Mouse (Mus musculus) adrenal gland, adult 2 months (tissue): Measurements from ENCODE around the gene Cpm. TPM values are rescaled to one million over a fixed set of nuclear protein-coding genes. Genes with fewer than 3 reads are reported as not detected.

ENCODE experiments used
- DNase-seq: peaks from one replicate; pipeline ENCODE4 v3.0.0; 2021
- polyA plus RNA-seq: library from polyadenylated mRNA; depleted of rRNA; stranded (reverse); fragments of >200 nt; gene quantifications from 2 replicates; pipeline ENCODE4 v1.2.3, GENCODE M21; 2012
- total RNA-seq, 2 experiments: library from RNA; stranded (reverse); gene quantifications; 2 replicates each; pipeline ENCODE4 v1.2.3; 2021

Gene Cpm
- total and polyA plus RNA-seq, 3 experiments, result 19.2 to 29.3 (median 21.4) TPM

DNA sequence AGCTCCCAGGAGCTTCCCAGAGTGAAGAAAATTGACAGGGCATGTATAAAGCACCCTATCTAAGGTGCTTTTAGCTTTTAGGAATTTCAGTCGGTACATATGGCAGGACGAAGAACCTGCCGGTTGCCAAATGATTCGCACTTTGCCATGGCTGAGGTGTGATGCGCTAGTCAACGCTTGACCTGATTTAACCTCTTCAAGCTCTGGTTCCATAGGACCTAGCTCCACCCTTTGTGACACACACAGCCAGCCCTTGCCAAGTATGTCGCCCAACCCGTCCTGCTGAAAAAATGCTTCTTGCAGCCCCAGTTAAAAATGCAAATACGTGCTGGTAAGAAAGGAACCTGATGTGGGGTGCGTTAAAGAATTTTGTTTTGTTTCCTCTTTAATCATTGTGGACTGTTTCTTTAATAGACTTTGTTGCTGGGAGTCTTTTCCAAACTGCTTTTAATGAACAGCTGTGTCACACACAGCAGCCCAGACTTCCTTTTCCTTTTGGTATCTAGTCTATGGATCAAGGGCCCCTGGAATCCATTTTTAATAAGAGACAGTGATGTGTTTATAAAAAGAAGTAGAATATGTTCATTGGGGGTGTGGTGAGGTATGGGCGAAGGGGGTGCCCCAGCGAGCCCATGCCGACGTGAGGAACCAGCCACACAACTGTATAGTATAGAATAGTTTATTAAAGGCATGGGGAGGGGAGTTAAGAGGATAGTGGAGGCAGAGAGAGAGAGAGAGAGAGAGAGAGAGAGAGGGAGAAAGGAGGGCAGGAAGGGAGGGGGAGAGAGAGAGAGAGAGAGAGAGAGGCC, 34.0 kb downstream of the Cpm start:
- no peak for DNase-seq

DNA sequence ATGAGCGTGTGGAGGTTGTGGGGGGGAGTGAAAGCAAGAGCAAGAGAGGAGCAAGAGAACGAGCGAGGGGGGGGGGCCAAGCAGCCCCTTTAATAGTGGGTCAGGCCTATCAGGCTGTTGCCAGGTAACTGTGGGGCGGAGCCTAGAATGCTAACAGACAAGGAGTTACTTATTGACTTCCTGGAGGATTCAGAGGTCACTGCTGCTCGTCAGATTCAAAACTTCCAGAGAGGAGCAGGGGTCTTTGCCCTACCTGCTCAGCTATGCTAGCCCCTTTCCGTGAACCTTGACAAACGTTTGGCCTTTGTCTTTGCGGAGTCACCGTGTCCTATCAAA, 34.5 kb downstream of the Cpm start:
- peak; percentile 30 for DNase-seq

DNA sequence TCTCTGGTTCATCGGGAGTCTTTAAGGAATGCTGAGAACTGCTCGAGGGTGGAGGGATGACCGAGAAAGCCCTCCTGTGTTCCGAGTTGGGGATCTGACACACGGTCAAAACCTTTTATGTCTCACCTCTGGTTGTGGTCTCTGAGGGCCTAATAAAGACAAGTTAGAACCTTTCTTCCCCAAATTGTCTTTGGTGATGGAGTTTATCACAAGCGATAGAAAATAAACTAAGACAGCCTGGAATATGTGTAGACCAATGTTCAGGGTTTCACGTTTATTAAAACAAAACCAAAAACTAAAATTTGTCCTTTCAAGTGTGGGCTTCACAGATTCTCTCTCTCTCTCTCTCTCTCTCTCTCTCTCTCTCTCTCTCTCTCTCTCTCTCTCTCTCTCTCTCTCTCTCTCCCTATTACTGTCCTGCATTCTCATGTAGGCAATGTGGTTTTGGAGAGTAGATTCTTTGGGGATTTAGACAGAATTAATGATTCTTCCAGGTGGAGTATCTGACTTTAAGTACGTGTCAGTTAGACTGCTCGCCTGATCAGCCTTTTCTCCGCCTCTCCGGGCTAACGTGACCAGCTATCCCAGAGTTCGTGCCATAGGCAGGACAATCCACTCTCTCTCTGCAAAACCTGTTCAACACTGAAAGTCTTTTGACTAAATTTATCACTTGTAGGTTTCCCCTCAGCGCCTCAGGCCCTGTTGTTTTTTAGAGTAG, 35.1 kb downstream of the Cpm start:
- DNase-seq, result no peak

- no peak for DNase-seq
Observed at GRCm38 (mm10) chr10:117664926-117665209, 35.6 kb downstream of the Cpm start.

DNA sequence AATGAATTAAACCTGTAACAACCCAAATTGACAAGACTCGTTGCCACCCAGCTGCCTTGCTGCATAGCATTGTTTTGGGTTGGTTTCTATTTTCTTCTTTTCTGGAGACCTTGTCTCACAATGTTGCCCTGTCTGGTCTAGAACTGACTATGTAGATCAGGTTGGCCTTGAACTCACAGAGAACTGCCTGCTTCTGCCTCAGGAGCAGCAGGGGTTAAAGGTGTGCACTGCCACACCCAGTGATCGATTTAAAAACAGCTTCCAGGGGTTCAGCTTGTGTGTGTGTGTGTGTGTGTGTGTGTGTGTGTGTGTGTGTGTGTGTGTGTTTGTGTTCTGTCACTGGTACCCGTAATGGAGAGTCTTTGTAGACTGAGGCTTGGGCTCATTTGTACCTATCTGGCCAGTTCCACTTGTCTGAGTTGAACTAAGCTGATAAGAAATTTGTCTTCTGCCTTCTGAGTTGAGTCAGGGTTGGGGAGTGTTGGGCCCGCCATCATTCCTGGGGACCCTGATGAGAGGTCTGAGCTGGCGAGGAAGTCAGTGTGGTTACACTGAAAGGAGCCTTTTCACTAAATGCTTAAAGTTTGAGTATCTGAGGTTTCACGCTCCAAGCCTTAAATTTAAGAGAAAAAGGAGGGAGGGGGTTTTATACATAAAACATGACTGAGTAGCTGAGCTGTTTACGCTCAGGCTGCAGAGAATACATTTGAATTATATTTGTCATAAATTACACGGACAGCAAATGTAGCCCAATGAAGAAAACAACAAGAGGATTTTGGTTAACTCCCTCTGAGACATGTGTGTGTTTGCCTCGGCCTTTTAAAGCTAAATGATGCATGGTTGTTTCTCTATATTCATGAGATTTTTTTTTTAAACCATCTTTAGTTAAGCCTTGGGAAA, 36.3 kb downstream of the Cpm start:
- no peak for DNase-seq

DNA sequence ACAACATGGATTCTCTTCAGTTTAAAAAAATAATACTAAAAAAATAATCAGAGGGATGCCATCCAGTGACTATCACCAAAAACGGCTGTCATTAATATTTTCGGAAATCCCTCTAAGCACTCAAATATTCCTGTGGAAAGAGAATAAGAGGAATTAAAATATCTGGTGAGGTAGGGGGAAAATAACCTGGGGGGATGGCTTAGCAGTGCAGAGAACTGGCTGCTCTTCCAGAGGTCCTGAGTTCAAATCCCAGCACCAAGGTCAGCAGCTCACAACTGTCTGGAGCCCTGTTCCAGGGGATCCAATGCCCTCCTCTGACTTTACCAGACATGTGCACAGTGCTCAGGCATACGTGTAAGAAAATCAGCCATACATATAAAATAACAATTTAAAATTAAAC, 37.1 kb downstream of the Cpm start:
- DNase-seq, result no peak

DNA sequence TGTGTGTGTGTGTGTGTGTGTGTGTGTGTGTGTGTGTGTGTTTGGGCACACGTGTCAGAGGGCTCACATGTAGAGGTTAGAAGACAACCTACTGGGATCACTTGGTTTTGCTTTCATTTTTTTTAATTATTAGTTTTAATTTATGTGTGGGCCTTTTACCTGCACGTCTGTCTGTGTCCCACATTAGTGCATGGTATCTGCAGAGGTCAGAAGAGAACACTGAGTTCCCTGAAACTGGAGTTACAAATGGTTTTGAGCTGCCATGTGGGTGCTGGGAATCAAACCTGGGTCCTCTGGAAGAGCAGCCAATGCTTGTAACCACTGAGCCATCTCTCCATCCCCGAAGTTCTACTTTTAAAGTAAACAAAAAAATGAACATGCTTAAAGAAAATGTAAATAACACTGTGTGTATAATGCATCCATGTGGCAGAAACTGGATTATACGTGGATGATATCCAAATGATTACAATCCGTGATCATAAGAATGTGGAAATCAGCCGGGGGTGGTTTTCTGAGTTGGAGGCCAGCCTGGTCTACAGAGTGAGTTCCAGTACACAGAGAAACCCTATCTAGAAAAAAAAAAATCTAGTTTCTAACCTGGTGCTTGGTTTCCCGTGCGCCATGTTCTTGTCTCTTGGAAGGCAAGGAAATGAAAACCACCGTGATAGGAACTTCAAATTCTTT, 37.8 kb downstream of the Cpm start:
- no peak for DNase-seq

DNA sequence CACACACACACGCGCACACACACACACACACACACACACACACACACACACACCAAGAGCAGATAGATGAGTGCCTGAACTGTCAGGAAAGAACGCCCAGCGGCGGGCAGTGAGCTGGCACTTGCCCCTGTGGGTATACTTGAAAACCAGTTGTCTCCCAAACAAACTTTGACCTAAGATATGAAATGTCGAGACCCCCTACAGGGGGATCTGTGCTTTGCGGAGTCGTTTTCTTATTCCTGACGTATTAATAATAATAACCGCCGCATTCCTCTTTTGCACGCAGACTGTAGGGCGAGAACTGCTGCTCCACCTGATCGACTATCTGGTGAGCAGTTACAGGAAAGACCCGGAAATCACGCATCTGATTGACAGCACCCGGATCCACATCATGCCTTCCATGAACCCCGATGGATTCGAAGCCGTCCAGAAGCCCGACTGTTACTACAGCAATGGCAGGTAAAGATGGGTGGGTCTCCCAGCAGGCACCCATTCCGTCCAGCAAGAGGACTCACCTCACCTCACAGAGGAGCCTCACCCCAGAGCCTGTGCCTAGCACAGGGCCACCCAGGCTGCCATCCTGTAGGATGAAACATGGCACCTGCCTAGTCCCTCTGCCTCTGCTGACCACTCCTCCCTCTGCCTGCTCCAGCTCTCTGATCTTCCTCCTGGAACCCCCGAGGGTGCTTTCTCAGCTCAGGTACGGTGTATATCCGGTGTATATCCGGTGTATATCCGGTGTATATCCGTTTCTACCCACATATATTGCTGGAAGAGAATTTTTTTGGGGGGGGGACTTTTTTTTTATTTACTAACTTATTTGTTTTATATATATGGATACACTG, 38.6 kb downstream of the Cpm start:
- DNase-seq, result no peak

- no peak for DNase-seq
Observed at GRCm38 (mm10) chr10:117668546-117669300, 39.4 kb downstream of the Cpm start.

DNA sequence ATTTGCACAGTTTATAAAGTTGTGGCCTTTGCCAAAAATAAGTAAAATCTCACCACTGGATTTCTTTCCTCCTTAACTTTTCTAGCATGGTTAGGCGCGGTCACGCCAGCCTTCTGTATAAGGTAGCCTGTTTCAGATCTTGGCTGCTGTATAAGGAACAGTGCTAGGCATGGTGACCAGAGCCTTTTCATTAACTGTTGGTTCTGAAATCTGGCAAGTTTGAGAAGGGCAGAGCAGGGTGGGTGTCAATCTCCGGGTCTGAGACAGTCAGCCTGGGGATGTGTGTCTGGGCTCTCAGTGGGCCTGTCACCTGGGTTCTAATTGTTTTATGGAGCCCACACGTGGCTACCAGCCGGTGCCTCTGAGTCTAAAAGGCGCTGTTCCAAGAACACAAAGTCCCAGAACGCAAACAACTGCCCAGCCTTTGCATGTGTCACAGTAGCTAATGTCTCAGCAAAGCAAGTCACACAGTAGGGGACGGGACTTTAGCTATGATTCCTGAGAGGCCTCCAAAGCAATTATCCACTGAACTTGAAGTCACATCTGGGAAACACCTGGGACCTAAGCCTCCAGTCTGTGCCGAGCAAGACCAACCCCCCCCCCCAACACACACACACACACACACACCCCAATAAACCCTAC, 40.3 kb downstream of the Cpm start:
- no peak for DNase-seq

- no peak for DNase-seq
Observed at GRCm38 (mm10) chr10:117670092-117670491, 40.8 kb downstream of the Cpm start.

DNA sequence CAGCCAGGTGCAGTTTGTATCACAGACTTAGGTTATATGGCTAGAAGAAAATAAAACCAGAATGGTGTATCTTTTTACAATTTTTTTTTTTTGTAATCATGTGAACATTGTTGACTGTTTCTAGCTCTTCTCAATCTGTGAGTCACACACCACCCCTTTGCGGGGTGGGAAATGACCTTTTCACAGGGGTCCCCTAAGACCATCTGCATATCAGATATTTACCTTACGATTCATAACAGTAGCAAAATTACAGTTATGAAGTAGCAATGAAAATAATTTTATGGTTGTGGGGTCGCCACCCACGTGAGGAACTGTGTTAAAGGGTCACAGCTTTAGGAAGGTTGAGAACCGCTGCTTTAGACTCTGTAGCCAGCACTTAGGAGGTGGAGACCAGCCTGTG, 41.5 kb downstream of the Cpm start:
- no peak for DNase-seq

- DNase-seq, result no peak
Observed at GRCm38 (mm10) chr10:117671266-117671665, 42.0 kb downstream of the Cpm start.

- no peak for DNase-seq
Observed at GRCm38 (mm10) chr10:117671930-117672666, 42.8 kb downstream of the Cpm start.

GRCm38 (mm10) chr10:117672693-117673092, 43.4 kb downstream of the Cpm start:
- no peak for DNase-seq

- DNase-seq, result no peak
Observed at GRCm38 (mm10) chr10:117673913-117674312, 44.6 kb downstream of the Cpm start.

- no peak for DNase-seq
Observed at GRCm38 (mm10) chr10:117674359-117675019, 45.2 kb downstream of the Cpm start.
